Mouse (Mus musculus) natural killer cell, adult 2 months (primary cell): ENCODE data around the gene Fam20c.

Experiments
- DNase-seq, 2 experiments: peaks; one replicate each; pipeline ENCODE4 v3.0.0; 2022; ENCODE audit warnings: low spot score in 2 of 2

Gene Fam20c

GRCm38 (mm10) chr5:138809767-138810166, 55.5 kb downstream of the Fam20c start:
- DNase-seq = no peak

GRCm38 (mm10) chr5:138819780-138820179, 65.5 kb downstream of the Fam20c start, which contains the start of gene Gm5294:
Gene Gm5294, plus strand, starts transcription at chr5:138820080.
- DNase-seq = no peak

DNA sequence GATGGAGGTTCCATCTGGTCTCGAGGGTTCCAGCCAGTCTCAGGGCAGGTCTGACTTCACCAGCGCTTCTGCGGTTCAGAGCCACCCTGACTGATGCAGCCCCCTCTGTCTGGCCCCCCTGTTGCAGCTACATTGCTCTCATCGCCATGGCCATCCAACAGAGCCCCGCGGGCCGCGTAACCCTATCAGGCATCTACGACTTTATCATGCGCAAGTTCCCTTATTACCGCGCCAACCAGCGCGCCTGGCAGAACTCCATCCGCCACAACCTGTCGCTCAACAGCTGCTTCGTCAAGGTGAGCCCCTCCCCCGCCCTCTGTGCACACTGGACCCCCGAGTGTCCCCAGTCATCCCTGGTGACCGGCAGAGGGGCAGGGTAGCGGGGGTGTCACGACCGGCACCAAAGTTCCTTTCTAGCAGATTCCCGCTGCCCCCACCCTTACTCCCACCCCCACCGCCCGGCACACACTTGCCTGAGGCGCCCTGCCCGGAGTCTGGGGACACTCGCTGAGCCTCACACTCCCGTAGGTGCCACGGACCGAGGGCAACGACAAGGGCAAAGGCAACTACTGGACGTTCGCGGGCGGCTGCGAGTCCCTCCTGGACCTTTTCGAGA, 66.5 kb downstream of the Fam20c start:
- DNase-seq = no peak

GRCm38 (mm10) chr5:138825090-138825489, 70.8 kb downstream of the Fam20c start:
- no peak for DNase-seq

- DNase-seq = no peak
These were observed 79.1 kb downstream of the Fam20c start for GRCm38 (mm10) chr5:138833406-138833805.

DNA sequence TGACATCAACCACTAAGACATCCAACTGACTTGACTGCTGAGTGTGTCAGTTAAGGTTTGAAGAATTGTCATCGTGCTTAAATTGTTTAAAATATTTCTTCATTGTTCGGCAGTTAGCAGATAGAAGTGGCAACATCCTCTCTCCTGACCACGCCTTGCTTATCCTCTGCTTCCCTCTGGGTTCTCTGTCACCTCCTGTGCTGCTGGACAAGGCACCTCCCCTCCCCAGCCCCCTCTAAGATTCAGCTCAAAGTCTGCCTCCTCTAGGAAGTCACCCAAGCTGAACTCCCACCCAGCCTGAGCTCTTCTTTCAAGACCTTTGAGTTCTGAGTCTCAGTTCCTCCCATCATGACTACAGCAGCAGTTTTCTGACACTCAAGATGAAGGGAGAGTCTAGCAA, 80.6 kb downstream of the Fam20c start:
- no peak for DNase-seq

DNA sequence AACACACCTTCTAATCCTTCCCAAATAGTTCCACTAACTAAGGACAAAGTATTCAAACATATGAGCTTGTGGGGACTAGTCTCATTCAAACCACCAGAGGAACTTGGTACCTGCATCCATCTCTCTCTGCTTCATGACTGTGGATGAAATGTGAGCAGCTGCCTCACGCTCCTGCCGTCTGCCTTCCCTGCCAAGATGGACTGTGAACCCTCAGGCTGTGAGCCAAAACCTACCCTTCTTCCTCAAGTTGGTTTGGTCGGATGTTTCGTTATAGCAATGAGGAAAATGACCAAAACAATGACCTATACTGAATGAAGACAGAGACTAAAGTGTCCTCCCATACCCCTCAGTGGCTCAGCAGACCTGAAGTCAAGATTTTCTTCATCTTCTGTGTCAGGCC, 86.7 kb downstream of the Fam20c start:
- DNase-seq = no peak

GRCm38 (mm10) chr5:138843168-138843824, 89.0 kb downstream of the Fam20c start:
- DNase-seq = no peak

GRCm38 (mm10) chr5:138846506-138846905, 92.2 kb downstream of the Fam20c start:
- no peak for DNase-seq

- peak; percentile 75 to 84 for DNase-seq
These were observed 93.8 kb downstream of the Fam20c start for GRCm38 (mm10) chr5:138848102-138848501.

DNA sequence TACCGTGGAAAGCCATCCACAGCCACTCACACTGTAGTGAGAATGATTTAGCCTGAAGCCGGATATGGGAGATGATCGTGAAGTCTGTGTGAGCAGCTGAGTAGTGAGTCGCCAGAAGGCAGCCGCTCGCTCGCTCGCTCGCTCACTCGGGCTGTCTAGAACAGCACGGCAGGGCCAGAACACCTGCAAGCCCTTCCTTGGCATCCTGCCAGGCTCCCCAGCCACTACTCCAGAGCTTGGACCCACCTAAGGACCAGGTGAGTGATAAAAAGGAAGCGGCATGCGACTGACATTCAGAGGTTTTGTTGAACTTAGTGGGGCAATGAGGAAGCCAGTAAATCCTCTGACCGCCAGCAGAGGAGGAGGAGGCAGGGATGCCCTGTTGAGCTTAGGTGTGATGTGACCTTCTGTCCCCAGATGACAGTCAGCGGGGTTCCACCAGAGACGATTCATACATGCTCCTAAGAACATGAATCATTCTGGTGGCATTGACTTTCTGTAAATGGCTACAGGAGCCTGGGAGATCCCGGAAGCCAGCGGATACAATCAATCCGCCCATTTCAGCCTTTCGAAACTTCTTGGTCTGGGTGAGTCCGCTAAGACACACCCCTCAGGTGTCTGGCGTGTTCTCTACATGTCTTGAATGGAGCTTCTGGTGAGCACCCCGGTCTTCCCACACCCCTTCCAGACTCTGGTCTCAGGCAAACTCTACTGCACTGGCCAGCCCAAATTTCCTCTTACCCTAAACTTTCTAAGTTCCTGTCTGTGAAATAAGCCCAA, 95.6 kb downstream of the Fam20c start:
- DNase-seq = no peak

GRCm38 (mm10) chr5:138850462-138850844, 96.1 kb downstream of the Fam20c start:
- DNase-seq = no peak

DNA sequence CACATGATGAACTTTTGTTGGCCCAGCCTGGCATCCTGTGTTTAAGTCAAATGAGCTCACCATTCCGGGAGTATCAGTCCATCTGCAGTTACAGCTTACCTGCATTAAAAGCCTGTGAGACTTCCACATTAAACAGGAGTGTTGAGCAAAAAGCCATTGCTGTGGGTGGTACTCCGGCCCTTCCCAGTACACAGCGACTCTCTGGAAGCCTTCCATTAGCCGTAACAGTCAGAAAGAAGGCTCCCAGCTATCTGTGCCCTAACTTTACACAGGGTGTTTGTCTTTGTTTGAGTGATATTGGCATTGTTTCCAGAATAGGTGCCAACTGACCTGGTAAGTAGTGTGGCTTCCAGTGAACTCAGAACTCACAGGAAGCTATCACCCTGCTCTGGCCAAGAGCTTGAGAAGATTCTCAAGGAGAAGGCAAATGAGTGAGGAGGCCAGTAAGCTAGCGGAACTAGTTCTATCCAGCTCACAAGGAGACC, 97.0 kb downstream of the Fam20c start:
- no peak for DNase-seq

DNA sequence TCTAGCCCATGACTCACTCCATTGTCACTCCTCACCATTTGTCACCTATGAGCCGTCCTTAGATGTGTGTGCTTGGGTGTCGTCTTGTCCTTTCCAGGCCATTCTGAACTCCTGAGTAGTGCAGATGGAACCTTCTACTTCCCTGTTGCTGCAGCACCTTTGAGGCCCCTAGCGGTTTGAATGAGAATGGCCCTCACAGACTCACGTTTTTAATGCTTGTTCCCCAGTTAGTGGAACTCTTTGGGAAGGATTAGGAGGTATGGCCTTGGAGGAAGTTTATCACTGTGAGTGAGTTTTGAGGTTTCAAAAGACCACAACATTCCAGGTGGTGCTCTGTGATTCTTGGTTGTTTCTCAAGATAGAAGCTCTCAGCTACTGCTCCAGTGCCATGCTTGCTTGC, 97.8 kb downstream of the Fam20c start:
- DNase-seq = no peak

DNA sequence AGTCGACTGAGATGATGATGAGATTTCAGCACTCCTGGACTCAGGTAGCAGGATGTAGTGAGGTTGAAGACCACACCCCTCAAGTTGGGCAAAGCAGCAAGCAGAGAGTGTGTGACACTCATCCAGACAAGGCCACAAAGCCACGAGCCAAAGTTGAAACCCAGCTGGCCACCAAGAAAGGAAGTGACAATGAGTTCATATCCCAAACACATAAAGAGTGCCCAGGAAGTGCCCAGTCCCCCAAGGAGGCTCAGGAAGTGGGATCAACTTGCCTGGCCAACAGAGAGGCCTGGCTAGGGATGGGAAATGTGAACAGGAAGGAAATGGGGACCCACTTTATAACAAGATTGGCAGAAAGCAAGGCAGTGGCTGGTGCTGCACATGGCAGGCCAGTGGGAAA, 99.0 kb downstream of the Fam20c start:
- no peak for DNase-seq

- peak in 1 of 2 experiments; percentile 15 for DNase-seq
These were observed 102.8 kb downstream of the Fam20c start for GRCm38 (mm10) chr5:138857010-138857617.

GRCm38 (mm10) chr5:138857811-138858251, 103.5 kb downstream of the Fam20c start:
- no peak for DNase-seq
